In genomic region chr14:7874495-7874894, GRCm38 (mm10) we compare ENCODE assay signal across 23 mouse cellular contexts. TPM values are rescaled to one million over a fixed set of nuclear protein-coding genes. Genes with fewer than 3 reads are reported as not detected.
DNase-seq lines count a peak whose midpoint lies in the region; ATAC-seq and TF ChIP-seq lines count a peak whose summit lies in the region.
"Had no signal": no experiment of that assay in that cellular context is flagged by ENCODE, and none has a peak within 500 bp of the region (broad histone marks: within the 10 kb centered on the region; RNA-seq: fewer than 3 reads in every experiment).

No protein-coding gene starts in this region.

- H3K27me3 ChIP-seq in kidney, adult 2 months (replicated peaks; ENCODE audit: control insufficient read depth, insufficient read depth, low read length): no peaks in the 10 kb centered on the region
- no peaks in the 10 kb centered on the region for H3K27me3 ChIP-seq in kidney, embryonic 14.5 days (ENCODE audit: control insufficient read depth, insufficient read depth, low read length)
- no peaks in the 10 kb centered on the region for H3K27me3 ChIP-seq in Patski
- H3K27me3 ChIP-seq: lung, embryonic 15.5 days; midbrain, embryonic 13.5 days; neural tube, embryonic 13.5 days; stomach, embryonic 15.5 days had no signal

- H3K4me3 ChIP-seq in kidney, adult 2 months (ENCODE audit: insufficient read depth, low read depth, low read length): no peak overlapping the region
- no peak overlapping the region for H3K4me3 ChIP-seq in kidney, embryonic 14.5 days (ENCODE audit: low read length)
- H3K4me3 ChIP-seq: lung, embryonic 15.5 days; megakaryocyte, embryonic 14.5 days; midbrain, embryonic 13.5 days; neural tube, embryonic 13.5 days; stomach, embryonic 15.5 days had no signal

- no peaks in the 10 kb centered on the region for H3K9me3 ChIP-seq in kidney, embryonic 14.5 days (ENCODE audit: control insufficient read depth, low read length)
- H3K9me3 ChIP-seq: lung, embryonic 15.5 days; megakaryocyte, embryonic 14.5 days; midbrain, embryonic 13.5 days; neural tube, embryonic 13.5 days; stomach, embryonic 15.5 days had no signal

- DNase-seq in kidney, adult 2 months: peak; percentile 53
- peak; percentile 32 for DNase-seq in kidney, postnatal 14 days
- DNase-seq in kidney, adult 8-10 months: no peak
- no peak for DNase-seq in Patski (ENCODE audit: low read depth, low spot score)
- DNase-seq in spleen, postnatal 4 days (ENCODE audit: low spot score in 2 of 2): no peak
- DNase-seq: adrenal gland, postnatal 10 days; B cell, adult 2 months; cerebellum, adult 11 months; cerebellum, adult 9-10 months; cerebellum, postnatal 36 days; gastrocnemius, postnatal 14 days; heart, postnatal 4 days; liver; lung, postnatal 4 days had no signal

- H3K9ac ChIP-seq in kidney, embryonic 14.5 days (ENCODE audit: low read depth, low read length): no peak overlapping the region
- H3K9ac ChIP-seq: hindbrain, embryonic 14.5 days; lung, embryonic 15.5 days; midbrain, embryonic 13.5 days; neural tube, embryonic 13.5 days; stomach, embryonic 15.5 days had no signal

- H3K4me1 ChIP-seq in kidney, adult 2 months (ENCODE audit: control insufficient read depth, insufficient read depth, low read length): 0 out of 2 replicates have a peak, but pooled peaks cover 2% of the 10 kb centered on the region
- H3K4me1 ChIP-seq in kidney, embryonic 14.5 days (ENCODE audit: control insufficient read depth, insufficient read depth, low read length): no peaks in the 10 kb centered on the region
- H3K4me1 ChIP-seq: lung, embryonic 15.5 days; midbrain, embryonic 13.5 days; neural tube, embryonic 13.5 days; stomach, embryonic 15.5 days had no signal

- WGBS in kidney, adult 2 months: 32% methylated on average over 4 of the region's 4 CpGs
- 65% methylated on average over 4 of the region's 4 CpGs for WGBS in kidney, embryonic 14.5 days

- in situ Hi-C loops in Patski (cut with MboI; ENCODE audit: low pct_unique_long_range_greater_than_20kb): no loop called here

- ATAC-seq in kidney, embryonic 14.5 days (ENCODE audit: low FRiP score, low TSS enrichment): no peak
- ATAC-seq in Patski: peak; percentile 83
- ATAC-seq: forebrain, embryonic 14.5 days; intestine, postnatal 0 days; midbrain, embryonic 13.5 days had no signal

- peak overlapping the region; percentile 69 for H3K27ac ChIP-seq in kidney, adult 2 months (ENCODE audit: insufficient read depth, low read depth, low read length)
- no peak overlapping the region for H3K27ac ChIP-seq in kidney, embryonic 14.5 days (ENCODE audit: low read depth, low read length)
- H3K27ac ChIP-seq: hindbrain, embryonic 14.5 days; lung, embryonic 15.5 days; midbrain, embryonic 13.5 days; neural tube, embryonic 13.5 days; stomach, embryonic 15.5 days had no signal

- no peak overlapping the region for H3K4me2 ChIP-seq in kidney, embryonic 14.5 days (replicated peaks; ENCODE audit: low read depth, low read length)
- H3K4me2 ChIP-seq: hindbrain, embryonic 14.5 days; lung, embryonic 15.5 days; midbrain, embryonic 13.5 days; neural tube, embryonic 13.5 days; stomach, embryonic 15.5 days had no signal

- POLR2A ChIA-PET in Patski (lab: Charles Lee): interaction anchor here (0.6 kb wide), 2 partner anchors 15 to 43 kb away, joined by 3 to 4 read pairs; no protein-coding TSS in a partner anchor

- peaks cover 2% of the 10 kb centered on the region for H3K36me3 ChIP-seq in kidney, adult 2 months (ENCODE audit: control insufficient read depth, insufficient read depth, low read length)
- peaks cover 16% of the 10 kb centered on the region; the same call in 1 of the 2 replicates for H3K36me3 ChIP-seq in kidney, embryonic 14.5 days (ENCODE audit: control insufficient read depth, insufficient read depth, low read length)

- CTCF ChIA-PET in Patski (lab: Charles Lee): interaction anchor here (0.9 to 1.4 kb wide), 6 partner anchors 13 to 56 kb away, joined by 3 to 5 read pairs (median 3); partner anchors contain the start of gene Flnb

- no peak for TF ChIP-seq CTCF in kidney, adult 2 months (conservative IDR thresholded peaks at IDR 0.05; ENCODE audit: insufficient read depth, insufficient read length, low read depth, low read length)
- no peak for TF ChIP-seq CTCF in Patski (IDR thresholded peaks at IDR 0.05)

- no peak for TF ChIP-seq POLR2A in kidney, adult 2 months (IDR thresholded peaks at IDR 0.05; ENCODE audit: low read depth, low read length)

RNA-seq across cellular contexts. Expression of gene Flnb, which starts 56.7 kb away (rescaled TPM):
- 37.2 and 41.2 TPM in 2 replicates for polyA plus RNA-seq in kidney, adult 2 months (2012; rRNA removed)
- 12.7 and 25.7 TPM in 2 replicates for polyA plus RNA-seq in kidney, embryonic 14.5 days (2014; fragmentation: Nextera tagmentation; extraction: Ambion mirVana)
- 124 TPM for polyA plus RNA-seq in Patski (2021)

Comparison
In these comparisons a context has a peak if more than half of its experiments do, and no peak if none do; other contexts are left out.
1. DNase-seq: peak in kidney, adult 2 months (single experiment) and kidney, postnatal 14 days (single experiment); none in kidney, adult 8-10 months (0 of 2), Patski (single experiment) and spleen, postnatal 4 days (0 of 2).